Mouse (Mus musculus): ENCODE results near the gene Pex16.

Gene Pex16

GRCm38 (mm10) chr2:92423156-92423555 lies 48.7 kb downstream of the Pex16 start:
- DNase-seq, result no peak

GRCm38 (mm10) chr2:92423702-92424461 lies 49.4 kb downstream of the Pex16 start:
- peak; percentile 97 to 98 for DNase-seq

- peak; percentile 74 to 88 for DNase-seq
Observed at GRCm38 (mm10) chr2:92424462-92425308, 50.2 kb downstream of the Pex16 start.

GRCm38 (mm10) chr2:92425366-92425765 lies 50.9 kb downstream of the Pex16 start:
- DNase-seq, result no peak

- DNase-seq, result peak in 1 of 2 experiments; percentile 47
Observed at GRCm38 (mm10) chr2:92426426-92426825, 52.0 kb downstream of the Pex16 start.

GRCm38 (mm10) chr2:92427882-92428281 lies 53.4 kb downstream of the Pex16 start:
- peak; percentile 94 to 96 for DNase-seq

GRCm38 (mm10) chr2:92430089-92430488 lies 55.6 kb downstream of the Pex16 start:
- DNase-seq, result no peak
